Mouse (Mus musculus) brain, embryonic 14.5 days (tissue): ENCODE data around the gene Spaca7.

Experiments used
- CTCF ChIP-seq: fragments of 200-500 bp; IDR thresholded peaks from 2 replicates; pipeline ENCODE4 v1.5.1; 2012; ENCODE audit warnings: inconsistent platforms, mild to moderate bottlenecking, moderate library complexity, borderline replicate concordance; ENCODE audit not compliant: insufficient read depth, insufficient read length; ENCODE audit errors: extremely low read depth
- POLR2A ChIP-seq: fragments of 200-500 bp; IDR thresholded peaks from 2 replicates; pipeline ENCODE4 v1.6.1; 2012; ENCODE audit warnings: mild to moderate bottlenecking, inconsistent platforms, borderline replicate concordance; ENCODE audit not compliant: poor library complexity, insufficient read depth, insufficient read length, severe bottlenecking; ENCODE audit errors: extremely low read depth

DNA sequence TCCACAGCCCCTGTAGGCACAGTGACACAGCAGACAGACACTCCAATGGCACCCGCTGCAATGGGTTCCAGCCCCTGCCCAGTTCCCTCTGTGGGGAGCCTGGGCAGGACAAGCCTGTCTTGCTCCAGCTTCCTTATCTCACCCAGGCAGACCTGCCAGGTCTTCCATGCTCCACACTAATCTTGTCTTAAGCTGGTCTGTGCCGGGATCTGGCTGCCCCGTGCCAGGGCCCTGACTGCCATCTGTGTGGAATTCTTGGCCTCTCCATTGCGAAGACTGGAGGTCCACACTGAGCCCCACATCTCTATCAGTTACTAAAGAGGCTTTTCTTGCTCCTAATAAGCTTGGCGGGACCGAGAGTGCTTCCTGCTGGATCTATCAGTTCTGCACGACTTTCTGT lies 36.5 kb upstream of the Spaca7 start:
- TF ChIP-seq CTCF (no peak), POLR2A (no peak)
